Mouse (Mus musculus) erythroid progenitor cell, adult 5-6 weeks (primary cell): ENCODE measurements around the gene B3gnt4. TPM values are rescaled to one million over a fixed set of nuclear protein-coding genes. Genes with fewer than 3 reads are reported as not detected.
"Not testable (repeated sequence)": the region's sequence is repeated elsewhere in the genome, so short reads cannot be mapped to it uniquely, and the experiment has no call there.

Experiments
- ATAC-seq: replicated peaks from 2 replicates; pipeline ENCODE4 v1.8.0; 2016; ENCODE audit warnings: moderate number of reproducible peaks, mild to moderate bottlenecking, moderate TSS enrichment, inconsistent platforms; ENCODE audit not compliant: poor library complexity, low FRiP score, severe bottlenecking
- total RNA-seq, 2 experiments: library from RNA; stranded (forward) in 1 of 2; stranded (reverse) in 1 of 2; fragments of 150-400 nt in 1 of 2; fragments of 186-747, 209-891 nt in 1 of 2; gene quantifications; 2 replicates each; pipeline versions ENCODE4 v1.2.3 to v1.2.4; 2015 to 2017; ENCODE audit warnings: low replicate concordance in 2 of 2

Gene B3gnt4
- not detected in 2 replicates for total RNA-seq (2015; ENCODE audit: low replicate concordance)
- not detected in 2 replicates for total RNA-seq (2017; ENCODE audit: low replicate concordance)

- no peak for ATAC-seq
These were observed at the start of gene B3gnt4 for GRCm38 (mm10) chr5:123510160-123510559. TSS of gene B3gnt4 (plus strand) at chr5:123510460.

- ATAC-seq = no peak
These were observed 48.8 kb upstream of the B3gnt4 start for GRCm38 (mm10) chr5:123461420-123461819.

GRCm38 (mm10) chr5:123464638-123465037 is 45.6 kb upstream of the B3gnt4 start:
- no peak for ATAC-seq

- no peak for ATAC-seq
These were observed 39.4 kb upstream of the B3gnt4 start for GRCm38 (mm10) chr5:123470784-123471400.

- ATAC-seq = no peak
These were observed 36.4 kb upstream of the B3gnt4 start for GRCm38 (mm10) chr5:123473817-123474216.

GRCm38 (mm10) chr5:123487659-123488395 is 22.4 kb upstream of the B3gnt4 start:
- no peak for ATAC-seq

GRCm38 (mm10) chr5:123489112-123489785 is 21.0 kb upstream of the B3gnt4 start, which contains the start of the genes Lrrc43 and Il31:
TSS of gene Lrrc43 (plus strand) at chr5:123489305.
TSS of gene Il31 (minus strand) at chr5:123489489.
- no peak for ATAC-seq

GRCm38 (mm10) chr5:123489935-123490334 is 20.3 kb upstream of the B3gnt4 start:
- ATAC-seq = no peak

- ATAC-seq = no peak
These were observed 10.5 kb upstream of the B3gnt4 start for GRCm38 (mm10) chr5:123499717-123500116.

- ATAC-seq = no peak
These were observed 8.3 kb upstream of the B3gnt4 start for GRCm38 (mm10) chr5:123501973-123502372.

GRCm38 (mm10) chr5:123507936-123508723 is 2.1 kb upstream of the B3gnt4 start:
- ATAC-seq = peak; percentile 81

- ATAC-seq = no peak
These were observed 1.3 kb upstream of the B3gnt4 start for GRCm38 (mm10) chr5:123508921-123509320.

GRCm38 (mm10) chr5:123511426-123511825 is 1.2 kb downstream of the B3gnt4 start:
- ATAC-seq = not testable (repeated sequence)

- ATAC-seq = peak; percentile 70
These were observed 1.8 kb downstream of the B3gnt4 start for GRCm38 (mm10) chr5:123512102-123512501.

GRCm38 (mm10) chr5:123514871-123515270 is 4.6 kb downstream of the B3gnt4 start:
- ATAC-seq = no peak

- ATAC-seq = no peak
These were observed 10.4 kb downstream of the B3gnt4 start for GRCm38 (mm10) chr5:123520666-123521065.

GRCm38 (mm10) chr5:123521621-123522020 is 11.4 kb downstream of the B3gnt4 start:
- ATAC-seq = no peak

GRCm38 (mm10) chr5:123522166-123522565 is 11.9 kb downstream of the B3gnt4 start:
- no peak for ATAC-seq

GRCm38 (mm10) chr5:123523692-123524392 is 13.6 kb downstream of the B3gnt4 start, which contains the start of gene Diablo:
TSS of gene Diablo (minus strand) at chr5:123524176.
- ATAC-seq = peak; percentile 97
